ENCODE assay signal across 20 mouse cellular contexts in the genomic region with DNA sequence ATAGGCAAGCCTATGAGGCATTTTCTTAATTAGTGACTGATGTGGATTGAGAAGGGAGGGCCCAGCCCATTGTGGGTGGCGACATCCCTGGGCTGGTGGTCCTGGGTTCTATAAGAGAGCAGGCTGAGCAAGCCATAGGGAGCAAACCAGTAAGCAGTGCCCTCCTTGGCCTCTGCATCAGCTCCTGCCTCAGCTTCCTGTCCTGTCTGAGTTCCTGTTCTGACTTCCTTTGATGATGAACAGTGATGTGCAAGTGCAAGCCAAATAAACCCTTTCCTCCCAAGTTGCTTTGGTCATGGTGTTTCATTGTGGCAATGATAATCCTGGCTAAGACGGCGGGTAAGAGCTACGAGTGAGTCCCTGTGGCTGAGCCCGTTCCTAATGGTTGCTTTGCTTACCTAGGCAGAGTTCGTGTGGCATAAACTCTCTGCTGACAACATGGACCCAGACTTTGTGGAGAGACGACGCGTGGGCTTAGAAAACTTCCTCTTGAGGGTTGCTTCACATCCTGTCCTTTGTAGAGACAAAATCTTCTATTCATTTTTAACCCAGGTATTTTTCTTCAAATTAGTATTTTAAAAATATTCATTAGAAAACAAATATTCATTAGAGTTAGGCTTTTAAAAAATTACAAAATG. TPM values are rescaled to one million over a fixed set of nuclear protein-coding genes. Genes with fewer than 3 reads are reported as not detected.
DNase-seq lines count a peak whose midpoint lies in the region; TF ChIP-seq lines count a peak whose summit lies in the region.
"Had no signal": no experiment of that assay in that cellular context is flagged by ENCODE, and none has a peak within 500 bp of the region (broad histone marks: within the 10 kb centered on the region; RNA-seq: fewer than 3 reads in every experiment).

No protein-coding gene starts in this region.

- peaks cover 17% of the 10 kb centered on the region for H3K79me2 ChIP-seq in macrophage (ENCODE audit: inconsistent target)

- WGBS in bone marrow, adult 2 months, result 49% methylated on average over 9 of the region's 9 CpGs
- 49% methylated on average over 9 of the region's 9 CpGs for WGBS in macrophage (ENCODE audit: missing documents)

- intact Hi-C loops in heart, postnatal 25 days (cut with DNase I), result no loop called here

- peaks cover 3% of the 10 kb centered on the region; the same call in 1 of the 2 replicates for H3K4me1 ChIP-seq in bone marrow, adult 2 months (ENCODE audit: control insufficient read depth, insufficient read depth, low read length)
- H3K4me1 ChIP-seq: embryonic facial prominence, embryonic 15.5 days; forebrain, embryonic 15.5 days; heart, embryonic 12.5 days; hindbrain, embryonic 12.5 days; intestine, embryonic 15.5 days had no signal

- DNase-seq in heart, adult 11 months, result peak; percentile 61
- no peak for DNase-seq in heart, postnatal 25 days (ENCODE audit: low spot score)
- peak; percentile 66 for DNase-seq in 416B (ENCODE audit: low read depth)
- DNase-seq in right cerebral cortex, adult 2 months (ENCODE audit: low spot score in 2 of 2), result no peak
- no peak for DNase-seq in MN1 (ENCODE audit: low spot score)
- no peak for DNase-seq in adrenal gland, adult 18-20 months (ENCODE audit: low spot score in 2 of 2)
- DNase-seq: adrenal gland, postnatal 14 days; cerebellum, adult 18-20 months; cerebellum, adult 9-11 months; embryo, embryonic 11 days; gastrocnemius, postnatal 36 days; heart, adult 2 months; heart, postnatal 4 days had no signal

- TF ChIP-seq POLR2A in bone marrow, adult 2 months (IDR thresholded peaks at IDR 0.05; ENCODE audit: borderline replicate concordance, control insufficient read depth, low read depth, low read length), result no peak

- H3K36me3 ChIP-seq in macrophage (ENCODE audit: inconsistent target), result peaks cover 64% of the 10 kb centered on the region

- H3K27ac ChIP-seq in bone marrow, adult 2 months (ENCODE audit: control insufficient read depth, insufficient read depth, low read depth, low read length, poor library complexity), result peak overlapping the region; percentile 55
- H3K27ac ChIP-seq in macrophage, result 0 out of 2 replicates have a peak overlapping the region, but pooled peaks have one; percentile 7
- H3K27ac ChIP-seq: embryonic facial prominence, embryonic 15.5 days; forebrain, embryonic 15.5 days; heart, adult 2 months; hindbrain, embryonic 12.5 days; intestine, embryonic 15.5 days had no signal

- TF ChIP-seq CTCF in bone marrow, adult 2 months (IDR thresholded peaks at IDR 0.05; ENCODE audit: control insufficient read depth, insufficient read depth, low read length), result no peak

- no peak overlapping the region for H3K4me3 ChIP-seq in bone marrow, adult 2 months (replicated peaks; ENCODE audit: control insufficient read depth, low read depth, low read length)
- H3K4me3 ChIP-seq in macrophage (ENCODE audit: inconsistent target), result no peak overlapping the region
- H3K4me3 ChIP-seq: embryonic facial prominence, embryonic 15.5 days; forebrain, embryonic 15.5 days; heart, adult 2 months; heart, embryonic 12.5 days; hindbrain, embryonic 12.5 days; intestine, embryonic 15.5 days had no signal

RNA-seq across cellular contexts. Expression of gene Snx4, which starts 16.5 kb away (rescaled TPM):
- 10 to 100 TPM; 24.0 to 25.6 TPM for total RNA-seq in heart, postnatal 25 days (2021)
- polyA plus RNA-seq in bone marrow, adult 2 months (2011; ENCODE audit: insufficient read depth, insufficient read length, low replicate concordance, missing spikeins), result 14.0 and 22.3 TPM in 2 replicates
- 100 to 1,000 TPM in 6 of 26 experiments, 10 to 100 TPM in 20; 45.2 to 176 (median 75.1) TPM for total RNA-seq in macrophage (2018; cell fraction: chromatin; rRNA removed)
- 10 to 100 TPM; 36.4 to 61.6 (median 48.6) TPM for total RNA-seq in macrophage (2018; cell fraction: cytosol; rRNA removed)
- 100 to 1,000 TPM in 1 of 26 experiments, 10 to 100 TPM in 25; 32.3 to 118 (median 49.9) TPM for total RNA-seq in macrophage (2018; cell fraction: nucleus; rRNA removed)
- polyA plus RNA-seq in macrophage (2018), result 48.2 to 85.8 TPM (median 60.3 TPM) in 3 replicates
- total RNA-seq in adrenal gland, adult 18-20 months (2021), result 10 to 100 TPM; 32.9 to 39.8 TPM

Comparison
In these comparisons a context has a peak if more than half of its experiments do, and no peak if none do; other contexts are left out.
1. DNase-seq: peak in heart, adult 11 months (single experiment) and 416B (single experiment); none in heart, postnatal 25 days (single experiment), right cerebral cortex, adult 2 months (0 of 2), MN1 (single experiment) and adrenal gland, adult 18-20 months (0 of 2).